Mouse (Mus musculus) liver, postnatal 0 days (tissue): ENCODE measurements around the gene Gm47955. TPM values are rescaled to one million over a fixed set of nuclear protein-coding genes. Genes with fewer than 3 reads are reported as not detected.

Source experiments
- ATAC-seq: fragments of 200-750 bp; cut with Nextera tagmentation; 2 replicates; pipeline ENCODE4 v1.8.0; 2017; ENCODE audit warnings: mild to moderate bottlenecking, moderate library complexity
- DNase-seq: peaks from one replicate; pipeline ENCODE4 v3.0.0-alpha.2; 2016
- H3K27ac ChIP-seq: fragments of 300-500 bp; sonication (generic); 2 replicates; pipeline ENCODE4 v1.5.1; 2014; ENCODE audit warnings: antibody characterized with exemption, moderate library complexity, mild to moderate bottlenecking, low read depth
- H3K27me3 ChIP-seq: fragments of 300-500 bp; sonication (generic); 2 replicates; pipeline ENCODE4 v1.6.1; 2014; ENCODE audit warnings: low read length, control low read depth, mixed read lengths; ENCODE audit not compliant: insufficient read depth
- H3K36me3 ChIP-seq: fragments of 300-500 bp; sonication (generic); replicated peaks from 2 replicates; pipeline ENCODE4 v1.6.1; 2014; ENCODE audit warnings: mild to moderate bottlenecking, control low read depth, low read length, moderate library complexity, mixed read lengths; ENCODE audit not compliant: insufficient read depth
- H3K4me1 ChIP-seq: fragments of 300-500 bp; sonication (generic); 2 replicates; pipeline ENCODE4 v1.6.1; 2014; ENCODE audit warnings: antibody characterized with exemption, mild to moderate bottlenecking, control low read depth; ENCODE audit not compliant: insufficient read depth
- H3K4me2 ChIP-seq: fragments of 300-500 bp; sonication (generic); 2 replicates; pipeline ENCODE4 v1.6.1; 2014; ENCODE audit warnings: low read depth, mild to moderate bottlenecking, low read length, moderate library complexity, mixed read lengths
- H3K4me3 ChIP-seq: fragments of 300-500 bp; sonication (generic); 2 replicates; pipeline ENCODE4 v1.5.1; 2014; ENCODE audit warnings: low read depth, low read length
- H3K9ac ChIP-seq: fragments of 300-500 bp; sonication (generic); replicated peaks from 2 replicates; pipeline ENCODE4 v1.6.1; 2014; ENCODE audit warnings: mild to moderate bottlenecking, moderate library complexity
- H3K9me3 ChIP-seq: fragments of 300-500 bp; sonication (generic); 2 replicates; pipeline ENCODE4 v1.6.1; 2016; ENCODE audit warnings: mild to moderate bottlenecking, control low read depth, low read length, mixed read lengths
- CTCF ChIP-seq: sonication (generic); IDR thresholded peaks from 2 replicates; pipeline ENCODE4 v1.5.1; 2016; ENCODE audit warnings: antibody characterized with exemption, low read depth
- EP300 ChIP-seq: IDR thresholded peaks from 2 replicates; pipeline ENCODE4 v1.6.1; 2016; ENCODE audit warnings: antibody characterized with exemption, low read depth, mild to moderate bottlenecking
- WGBS: fragments of 180-500 bp; shearing (Covaris S2); extraction: QIAGEN DNeasy Blood & Tissue Kit; methylation state at CpG from one replicate; pipeline ENCODE4 v1.1.7; 2014; ENCODE audit not compliant: insufficient replicate concordance; 5-methylcytosine and 5-hydroxymethylcytosine counted together
- polyA plus RNA-seq: library from polyadenylated mRNA; unstranded; fragments of >200 nt; fragmentation: Nextera tagmentation; extraction: Ambion mirVana; gene quantifications from 2 replicates; pipeline ENCODE4 v1.2.1, GENCODE M21; 2015

The Gm47955 gene
- polyA plus RNA-seq, 1 experiment from 2014 or later = not detected

DNA sequence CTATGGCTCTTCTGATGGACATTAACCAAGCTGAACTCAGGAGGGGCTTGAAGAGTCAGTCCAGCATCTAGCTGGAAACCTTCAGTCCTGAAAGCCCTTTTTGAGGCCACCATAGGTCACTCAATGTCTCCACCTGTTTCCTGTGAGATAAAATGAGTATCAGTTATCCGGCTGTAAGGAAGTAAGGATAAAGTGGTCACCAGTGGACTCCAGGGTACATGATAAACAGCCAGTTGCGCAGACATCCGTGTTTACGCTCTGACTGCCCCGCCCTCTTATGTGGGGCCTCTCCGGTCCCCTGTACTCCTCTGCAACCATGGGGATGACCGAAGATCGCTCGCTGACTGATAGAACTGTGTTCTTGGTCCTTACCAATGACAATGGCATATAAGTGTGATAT is 14.3 kb downstream of the Gm47955 start:
- Histone ChIP-seq H3K4me1 (no peaks in the 10 kb centered on the region), H3K36me3 (no peaks in the 10 kb centered on the region), H3K4me2 (no peak overlapping the region), H3K27ac (no peak overlapping the region), H3K4me3 (no peak overlapping the region), H3K9ac (no peak overlapping the region), H3K9me3 (no peaks in the 10 kb centered on the region), H3K27me3 (no peaks in the 10 kb centered on the region)
- 36% methylated on average over 9 of the region's 9 CpGs for WGBS
- DNase-seq (no peak), ATAC-seq (peak; percentile 68)
- no peak for TF ChIP-seq CTCF
- peak; percentile 62 for TF ChIP-seq EP300

DNA sequence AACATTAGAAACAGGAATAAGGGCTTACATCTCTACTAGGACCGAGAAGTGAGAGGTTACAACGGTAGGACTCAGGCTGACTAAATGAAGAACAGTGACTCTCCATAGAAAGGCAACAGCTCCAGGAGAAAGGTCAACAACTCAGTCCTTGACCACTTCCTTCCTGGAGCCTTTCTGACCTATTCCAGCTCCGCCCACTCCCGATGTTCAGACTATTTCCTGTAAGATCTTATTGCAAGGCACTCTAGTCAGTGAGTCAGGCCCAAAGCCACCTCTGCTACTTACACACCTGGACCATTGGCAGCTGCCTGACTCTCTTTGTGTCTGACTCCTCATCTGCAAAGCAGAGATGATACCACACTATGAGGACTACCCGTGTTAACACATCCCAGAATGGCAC is 15.7 kb downstream of the Gm47955 start:
- TF ChIP-seq EP300 (no peak), CTCF (no peak)
- WGBS = 38% methylated on average over 5 of the region's 5 CpGs
- no peak overlapping the region for H3K4me2 ChIP-seq

DNA sequence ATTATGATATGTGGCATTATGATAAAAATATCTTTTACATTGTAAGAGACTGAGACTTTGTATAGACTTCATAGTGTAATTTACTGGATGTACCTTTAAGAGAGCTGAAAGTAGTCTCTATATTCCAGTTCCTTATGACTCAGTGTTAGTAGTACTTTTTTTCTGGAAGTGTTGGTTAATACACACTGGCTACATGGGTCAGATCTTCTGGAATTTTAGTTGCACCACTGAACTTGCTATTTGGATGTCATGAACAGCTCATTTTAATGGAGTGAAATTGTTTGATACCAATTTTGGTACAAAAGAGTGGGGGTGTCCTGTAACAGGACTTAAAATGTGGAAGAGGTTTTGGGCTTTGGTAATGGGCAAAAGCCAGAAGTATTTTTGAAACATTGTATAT is 17.8 kb downstream of the Gm47955 start:
- TF ChIP-seq EP300 (no peak), CTCF (no peak)
- ATAC-seq = no peak
- no peak for DNase-seq
- no peaks in the 10 kb centered on the region for H3K27me3 ChIP-seq
- H3K4me2 ChIP-seq = no peak overlapping the region
- no peak overlapping the region for H3K4me3 ChIP-seq
- no peak overlapping the region for H3K9ac ChIP-seq
- H3K4me1 ChIP-seq = no peaks in the 10 kb centered on the region
- H3K36me3 ChIP-seq = no peaks in the 10 kb centered on the region
- no peaks in the 10 kb centered on the region for H3K9me3 ChIP-seq
- no peak overlapping the region for H3K27ac ChIP-seq

More for the DNA sequence above, 15.7 kb downstream of the Gm47955 start:
- Histone ChIP-seq H3K27ac (no peak overlapping the region), H3K9ac (no peak overlapping the region), H3K4me3 (no peak overlapping the region), H3K36me3 (no peaks in the 10 kb centered on the region), H3K27me3 (no peaks in the 10 kb centered on the region), H3K4me1 (no peaks in the 10 kb centered on the region), H3K9me3 (no peaks in the 10 kb centered on the region)
- ATAC-seq = no peak
- no peak for DNase-seq

DNA sequence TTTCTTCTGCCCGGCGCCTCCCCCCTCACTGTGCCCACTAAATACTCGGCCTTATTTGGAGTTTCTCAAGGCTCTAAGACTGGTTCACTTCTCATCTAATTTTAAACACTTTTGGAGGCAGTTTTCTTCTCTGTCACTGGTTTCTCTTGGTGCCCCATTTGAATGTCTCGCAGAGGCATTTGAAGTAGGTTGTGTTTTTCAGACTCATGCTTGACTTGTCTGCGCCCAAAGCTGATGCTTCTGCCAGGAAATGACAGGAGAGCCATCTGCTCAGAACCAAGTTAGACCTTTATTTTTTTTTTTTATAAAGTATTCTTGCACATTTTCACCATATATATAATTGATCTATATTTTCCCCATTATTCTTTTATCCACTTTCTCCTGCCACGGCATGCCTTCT is 26.7 kb downstream of the Gm47955 start:
- H3K4me2 ChIP-seq = no peak overlapping the region
- H3K27me3 ChIP-seq = no peaks in the 10 kb centered on the region
- no peaks in the 10 kb centered on the region for H3K9me3 ChIP-seq
- no peaks in the 10 kb centered on the region for H3K4me1 ChIP-seq
- DNase-seq (no peak), ATAC-seq (no peak)
- H3K9ac ChIP-seq = no peak overlapping the region
- no peak for TF ChIP-seq CTCF
- TF ChIP-seq EP300 = no peak
- 79% methylated on average over 6 of the region's 6 CpGs for WGBS
- no peak overlapping the region for H3K4me3 ChIP-seq
- no peak overlapping the region for H3K27ac ChIP-seq
- no peaks in the 10 kb centered on the region for H3K36me3 ChIP-seq

DNA sequence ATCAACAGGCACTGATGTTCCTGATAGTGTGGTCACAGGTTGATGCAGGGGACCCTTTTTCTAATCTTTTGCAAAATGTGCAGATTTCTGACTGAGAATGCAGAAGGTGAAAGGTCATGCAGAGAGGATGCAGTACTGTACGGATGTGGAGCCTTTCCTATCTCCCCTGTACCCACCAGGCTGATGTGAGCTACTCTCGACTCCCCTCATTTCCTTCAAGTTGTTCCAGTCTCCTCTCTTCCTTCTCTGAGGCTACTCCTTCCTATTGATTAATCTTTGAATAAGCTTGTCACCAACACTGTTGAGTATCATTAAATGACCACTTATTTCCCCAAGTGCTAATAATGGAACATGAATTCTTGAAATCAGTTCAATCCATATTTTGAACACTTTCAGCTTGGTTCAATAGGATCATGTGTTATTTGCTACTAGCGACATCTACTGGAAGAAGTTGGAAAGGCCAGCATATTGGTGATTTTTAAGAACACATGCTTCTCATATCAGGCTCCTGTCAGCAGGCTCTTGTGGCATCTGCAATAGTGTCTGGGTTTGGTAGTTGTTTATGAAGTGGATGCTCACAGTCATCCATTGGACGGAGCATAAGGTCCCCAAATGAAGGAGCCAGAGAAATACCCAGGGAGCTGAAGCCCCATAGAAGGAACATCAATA is 27.6 kb downstream of the Gm47955 start:
- TF ChIP-seq EP300 = no peak
- peak; percentile 83 for TF ChIP-seq CTCF
- H3K4me2 ChIP-seq = no peak overlapping the region
- H3K4me3 ChIP-seq = no peak overlapping the region
- DNase-seq (no peak), ATAC-seq (no peak)
- H3K27me3 ChIP-seq = no peaks in the 10 kb centered on the region
- H3K9ac ChIP-seq = no peak overlapping the region
- 28% methylated on average over 4 of the region's 4 CpGs for WGBS
- H3K27ac ChIP-seq = no peak overlapping the region
- H3K36me3 ChIP-seq = no peaks in the 10 kb centered on the region
- no peaks in the 10 kb centered on the region for H3K9me3 ChIP-seq
- no peaks in the 10 kb centered on the region for H3K4me1 ChIP-seq

DNA sequence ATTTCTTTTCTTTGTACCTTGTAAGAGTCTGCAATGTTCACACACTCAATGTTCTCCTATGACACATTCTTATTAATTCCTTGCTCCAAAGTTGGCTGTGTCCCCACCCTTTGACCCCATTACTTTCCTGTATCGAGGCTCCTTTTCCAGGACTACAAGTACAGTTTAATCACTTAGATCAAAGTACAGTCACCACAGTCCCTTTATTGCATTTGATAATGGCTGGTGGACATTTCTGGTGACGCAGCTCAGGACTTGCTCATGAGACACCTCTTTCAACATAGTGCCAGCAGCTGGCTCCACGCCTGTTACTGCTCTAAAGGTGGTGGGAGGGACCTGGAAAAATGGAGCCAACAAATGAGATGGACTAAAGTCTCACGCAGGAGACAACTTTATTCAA is 31.0 kb downstream of the Gm47955 start:
- Histone ChIP-seq H3K27ac (no peak overlapping the region), H3K4me2 (no peak overlapping the region), H3K4me1 (no peaks in the 10 kb centered on the region), H3K27me3 (no peaks in the 10 kb centered on the region), H3K36me3 (no peaks in the 10 kb centered on the region), H3K9me3 (no peaks in the 10 kb centered on the region), H3K4me3 (no peak overlapping the region), H3K9ac (no peak overlapping the region)
- no peak for TF ChIP-seq CTCF
- WGBS = 69% methylated on average over 4 of the region's 4 CpGs
- no peak for ATAC-seq
- DNase-seq = no peak

DNA sequence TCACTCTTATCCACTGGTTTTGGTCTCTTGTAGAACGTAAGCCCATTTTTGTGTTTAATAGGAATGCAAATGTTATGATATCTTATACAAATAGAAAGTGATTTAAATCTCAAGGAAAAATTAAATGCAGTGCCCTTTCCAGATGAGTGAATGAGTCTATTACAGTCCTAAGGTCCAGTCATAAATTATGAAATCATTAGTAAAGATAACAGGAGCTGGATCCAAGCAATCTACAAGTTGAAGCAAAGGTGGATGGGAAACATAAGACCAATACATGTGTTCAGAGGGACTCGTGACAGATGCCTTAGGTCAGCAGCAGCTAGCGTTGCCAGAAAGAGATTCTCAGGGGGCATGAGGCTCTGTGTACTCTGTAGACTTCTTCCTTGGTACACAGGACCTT is 31.5 kb downstream of the Gm47955 start:
- H3K27ac ChIP-seq = no peak overlapping the region
- TF ChIP-seq CTCF (no peak), EP300 (no peak)

More for the DNA sequence above, 31.5 kb downstream of the Gm47955 start:
- H3K4me3 ChIP-seq = no peak overlapping the region
- DNase-seq (no peak), ATAC-seq (no peak)
- H3K27me3 ChIP-seq = no peaks in the 10 kb centered on the region
- no peaks in the 10 kb centered on the region for H3K36me3 ChIP-seq
- no peaks in the 10 kb centered on the region for H3K4me1 ChIP-seq
- WGBS = 69% methylated on average over 3 of the region's 3 CpGs
- H3K9me3 ChIP-seq = no peaks in the 10 kb centered on the region
- no peak overlapping the region for H3K4me2 ChIP-seq
- H3K9ac ChIP-seq = no peak overlapping the region
